Mouse (Mus musculus): ENCODE measurements around the gene Procr. TPM values are rescaled to one million over a fixed set of nuclear protein-coding genes. Genes with fewer than 3 reads are reported as not detected.

Procr gene
- polyA plus RNA-seq, 1 experiment from 2014 or later, result 8.3 TPM

DNA sequence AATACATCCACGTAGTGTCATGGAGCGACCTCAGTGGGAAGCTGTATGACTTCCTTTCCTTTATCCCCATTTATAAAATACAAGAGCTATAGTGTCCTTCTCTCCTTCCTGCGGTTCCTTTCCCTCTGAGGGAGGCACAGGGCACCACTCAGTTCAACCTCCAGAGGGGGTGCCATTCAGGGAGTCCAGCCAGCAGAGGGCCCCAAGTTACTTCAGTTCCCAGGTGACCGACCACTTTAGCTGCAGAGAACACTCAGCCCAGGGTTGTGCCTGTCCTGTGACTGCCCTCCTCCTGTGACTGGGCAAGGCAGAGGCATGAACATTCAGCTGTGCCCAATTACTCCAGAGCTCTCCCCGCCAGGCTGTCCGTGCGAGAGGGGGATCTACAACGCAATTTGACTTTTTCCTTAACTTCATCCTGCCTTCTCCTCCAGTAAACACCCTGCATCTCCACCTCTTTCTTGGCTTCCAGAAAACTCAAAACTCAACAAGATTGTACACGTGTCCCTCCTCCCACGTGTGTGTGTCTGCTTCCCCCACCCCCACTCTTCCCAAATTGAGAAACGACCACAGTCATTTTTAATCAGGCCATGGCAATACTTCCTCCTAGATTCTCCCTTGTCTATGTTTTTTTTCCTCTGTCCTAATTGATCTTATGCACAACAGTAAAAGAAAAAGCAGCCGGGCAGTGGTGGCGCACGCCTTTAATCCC, 6.1 kb downstream of the Procr start:
- no peak overlapping the region for H3K27ac ChIP-seq (ENCODE audit: low read depth, low read length)
- H3K36me3 ChIP-seq (ENCODE audit: control insufficient read depth, insufficient read depth), result no peaks in the 10 kb centered on the region
- no peaks in the 10 kb centered on the region for H3K27me3 ChIP-seq (replicated peaks; ENCODE audit: control insufficient read depth, insufficient read depth, low read length)
- no peak overlapping the region for H3K4me3 ChIP-seq (ENCODE audit: low read depth, low read length)
- 62% methylated on average over 14 of the region's 14 CpGs for WGBS
- H3K9me3 ChIP-seq (ENCODE audit: control insufficient read depth), result no peaks in the 10 kb centered on the region
- no peak overlapping the region for H3K9ac ChIP-seq (ENCODE audit: low read depth, low read length)
- ATAC-seq, result no peak
- TF ChIP-seq CTCF (IDR thresholded peaks at IDR 0.05; ENCODE audit: low read depth), result peak; percentile 63
- H3K4me2 ChIP-seq (replicated peaks; ENCODE audit: low read depth), result no peak overlapping the region
- H3K4me1 ChIP-seq (replicated peaks; ENCODE audit: control insufficient read depth, insufficient read depth, low read length), result no peaks in the 10 kb centered on the region

DNA sequence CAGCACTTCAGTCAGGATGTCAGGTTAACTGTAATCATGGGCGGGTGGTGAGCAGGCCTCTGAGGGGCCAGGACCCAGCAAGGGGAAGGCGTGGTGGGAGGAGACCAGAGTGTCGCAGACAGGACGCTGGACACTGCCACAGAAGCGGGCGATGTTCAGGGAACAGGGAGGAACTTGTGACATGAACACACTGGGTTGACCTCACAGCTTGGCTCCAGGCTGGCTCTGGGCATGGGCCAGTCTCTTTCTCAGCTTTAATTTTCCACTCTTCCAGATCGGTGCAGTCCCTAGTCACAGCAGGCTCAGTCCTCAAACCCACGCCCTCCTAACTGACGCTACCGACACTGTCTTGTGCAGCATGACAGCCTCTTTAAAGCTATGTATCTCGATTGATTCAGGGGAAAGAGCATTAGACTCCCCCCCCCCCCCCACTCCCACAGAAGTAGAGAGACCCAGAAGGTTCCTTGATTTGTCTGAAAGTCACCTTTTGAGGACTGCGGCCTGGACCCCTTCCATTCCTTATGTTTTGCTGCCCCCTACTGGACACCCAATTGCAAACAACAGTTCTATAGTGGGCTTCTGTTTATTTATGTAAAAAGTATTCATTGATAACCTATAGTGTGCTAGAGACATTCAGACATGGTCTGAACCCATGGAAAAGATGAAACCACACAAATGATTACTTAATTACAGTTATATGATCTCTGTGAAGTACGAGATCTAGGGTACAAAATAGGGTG, 13.9 kb downstream of the Procr start:
- H3K27me3 ChIP-seq (replicated peaks; ENCODE audit: control insufficient read depth, insufficient read depth, low read length), result no peaks in the 10 kb centered on the region
- H3K9ac ChIP-seq (ENCODE audit: low read depth, low read length), result no peak overlapping the region
- H3K36me3 ChIP-seq (ENCODE audit: control insufficient read depth, insufficient read depth), result no peaks in the 10 kb centered on the region
- peak; percentile 83 for TF ChIP-seq CTCF (IDR thresholded peaks at IDR 0.05; ENCODE audit: low read depth)
- H3K27ac ChIP-seq (ENCODE audit: low read depth, low read length), result no peak overlapping the region
- no peak; the same call in 1 of the 2 replicates for ATAC-seq
- WGBS, result 62% methylated on average over 13 of the region's 13 CpGs
- no peaks in the 10 kb centered on the region for H3K9me3 ChIP-seq (ENCODE audit: control insufficient read depth)
- no peak overlapping the region for H3K4me2 ChIP-seq (replicated peaks; ENCODE audit: low read depth)
- H3K4me3 ChIP-seq (ENCODE audit: low read depth, low read length), result no peak overlapping the region
- H3K4me1 ChIP-seq (replicated peaks; ENCODE audit: control insufficient read depth, insufficient read depth, low read length), result no peaks in the 10 kb centered on the region

DNA sequence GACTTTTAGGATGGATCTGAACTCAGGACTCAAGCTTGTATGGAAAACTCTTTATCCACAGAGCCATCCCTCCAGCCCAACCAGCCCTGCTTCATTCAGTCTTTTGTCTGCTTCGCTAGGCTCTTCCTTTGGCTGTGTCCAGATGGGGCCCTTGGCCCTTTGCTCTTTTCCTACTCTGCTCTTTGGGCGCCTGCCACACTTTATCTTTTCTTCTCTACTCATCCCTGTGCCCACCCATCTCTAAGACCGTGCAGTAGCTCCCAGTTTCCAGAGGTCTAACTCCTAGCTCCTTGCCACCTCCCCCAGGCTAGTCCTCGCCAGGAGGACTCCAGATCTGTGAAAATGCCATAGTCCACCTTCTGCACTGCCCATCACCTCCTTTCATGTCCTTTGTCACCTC, 22.7 kb downstream of the Procr start:
- no peak overlapping the region for H3K27ac ChIP-seq (ENCODE audit: low read depth, low read length)
- no peak for TF ChIP-seq CTCF (IDR thresholded peaks at IDR 0.05; ENCODE audit: low read depth)
- no peak overlapping the region for H3K9ac ChIP-seq (ENCODE audit: low read depth, low read length)
- H3K27me3 ChIP-seq (replicated peaks; ENCODE audit: control insufficient read depth, insufficient read depth, low read length), result peaks cover 36% of the 10 kb centered on the region
- no peaks in the 10 kb centered on the region for H3K9me3 ChIP-seq (ENCODE audit: control insufficient read depth)
- no peak for ATAC-seq
- H3K4me2 ChIP-seq (replicated peaks; ENCODE audit: low read depth), result no peak overlapping the region
- WGBS, result 61% methylated on average over 4 of the region's 4 CpGs
- no peaks in the 10 kb centered on the region for H3K4me1 ChIP-seq (replicated peaks; ENCODE audit: control insufficient read depth, insufficient read depth, low read length)
- H3K4me3 ChIP-seq (ENCODE audit: low read depth, low read length), result no peak overlapping the region
- H3K36me3 ChIP-seq (ENCODE audit: control insufficient read depth, insufficient read depth), result no peaks in the 10 kb centered on the region

DNA sequence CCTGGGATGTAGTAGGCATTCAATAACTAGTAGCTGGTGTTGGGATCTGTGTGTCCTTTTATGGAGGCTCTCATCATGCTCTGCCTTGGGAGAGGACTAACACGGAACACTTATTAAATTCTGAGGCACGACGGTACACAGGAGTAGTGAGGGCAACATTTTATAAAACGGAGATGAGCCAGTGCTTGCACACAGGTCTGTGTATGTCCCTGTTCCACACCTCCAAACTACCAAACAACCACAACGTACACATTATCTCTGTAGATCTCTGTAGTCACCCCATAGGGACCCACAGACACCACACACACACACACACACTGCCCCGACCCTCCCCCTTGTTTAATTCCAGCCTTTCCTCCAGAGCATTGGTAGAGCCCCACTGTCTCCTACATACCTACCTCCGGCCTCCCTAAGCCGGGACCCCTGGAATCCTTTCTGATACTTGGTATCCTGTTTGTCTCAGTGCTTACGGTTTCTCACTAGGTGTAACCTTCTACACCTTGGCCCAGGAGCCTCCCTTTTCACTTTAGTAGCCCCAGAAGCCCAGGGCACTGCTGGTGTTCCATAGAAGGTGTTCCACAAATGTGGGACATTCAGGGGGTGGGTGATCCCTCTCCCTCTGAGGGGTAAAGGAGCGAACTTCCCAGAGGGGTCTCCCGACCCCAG, 23.5 kb downstream of the Procr start:
- peaks cover 36% of the 10 kb centered on the region for H3K27me3 ChIP-seq (replicated peaks; ENCODE audit: control insufficient read depth, insufficient read depth, low read length)
- no peak overlapping the region for H3K9ac ChIP-seq (ENCODE audit: low read depth, low read length)
- H3K9me3 ChIP-seq (ENCODE audit: control insufficient read depth), result no peaks in the 10 kb centered on the region
- no peak overlapping the region; the same call in 1 of the 2 replicates for H3K4me3 ChIP-seq (ENCODE audit: low read depth, low read length)
- H3K4me1 ChIP-seq (replicated peaks; ENCODE audit: control insufficient read depth, insufficient read depth, low read length), result no peaks in the 10 kb centered on the region
- no peak overlapping the region for H3K27ac ChIP-seq (ENCODE audit: low read depth, low read length)
- H3K4me2 ChIP-seq (replicated peaks; ENCODE audit: low read depth), result no peak overlapping the region
- H3K36me3 ChIP-seq (ENCODE audit: control insufficient read depth, insufficient read depth), result no peaks in the 10 kb centered on the region
- 53% methylated on average over 11 of the region's 11 CpGs for WGBS
- ATAC-seq, result no peak
- TF ChIP-seq CTCF (IDR thresholded peaks at IDR 0.05; ENCODE audit: low read depth), result no peak

GRCm38 (mm10) chr2:155774927-155775684, 24.2 kb downstream of the Procr start, which contains the start of gene Mmp24:
Gene Mmp24, plus strand, starts transcription at chr2:155775342.
- Histone ChIP-seq H3K9me3 (ENCODE audit: control insufficient read depth) (no peaks in the 10 kb centered on the region), H3K9ac (ENCODE audit: low read depth, low read length) (peak within 1 kb of the TSS; percentile 4; the same call in 1 of the 2 replicates), H3K4me2 (replicated peaks; ENCODE audit: low read depth) (peak within 1 kb of the TSS; percentile 96), H3K4me1 (replicated peaks; ENCODE audit: control insufficient read depth, insufficient read depth, low read length) (no peaks in the 10 kb centered on the region), H3K27ac (ENCODE audit: low read depth, low read length) (no peak within 1 kb of the TSS), H3K27me3 (replicated peaks; ENCODE audit: control insufficient read depth, insufficient read depth, low read length) (peaks cover 36% of the 10 kb centered on the region), H3K36me3 (ENCODE audit: control insufficient read depth, insufficient read depth) (no peaks in the 10 kb centered on the region), H3K4me3 (ENCODE audit: low read depth, low read length) (peak within 1 kb of the TSS; percentile 47)
- ATAC-seq, result peak; percentile 43
- no peak for TF ChIP-seq CTCF (IDR thresholded peaks at IDR 0.05; ENCODE audit: low read depth)
- 3% methylated on average over 35 of the region's 100 CpGs for WGBS

All from intestine, postnatal 0 days (tissue).